Mouse (Mus musculus) erythroblast, embryonic 14.5 days (primary cell): ENCODE results near the gene A930018P22Rik. TPM values are rescaled to one million over a fixed set of nuclear protein-coding genes. Genes with fewer than 3 reads are reported as not detected.
"Not testable (repeated sequence)": the region's sequence is repeated elsewhere in the genome, so short reads cannot be mapped to it uniquely, and the experiment has no call there.

Source experiments
- H3K27me3 ChIP-seq: 2 replicates; pipeline ENCODE4 v1.6.1; 2012; ENCODE audit warnings: inconsistent platforms; ENCODE audit not compliant: control insufficient read depth
- H3K36me3 ChIP-seq: 2 replicates; pipeline ENCODE4 v1.6.1; 2012; ENCODE audit warnings: mild to moderate bottlenecking, inconsistent platforms; ENCODE audit not compliant: control insufficient read depth
- H3K4me1 ChIP-seq: 2 replicates; pipeline ENCODE4 v1.6.1; 2012; ENCODE audit warnings: inconsistent platforms; ENCODE audit not compliant: control insufficient read depth
- H3K4me3 ChIP-seq: replicated peaks from 2 replicates; pipeline ENCODE3; 2012; ENCODE audit warnings: moderate library complexity, mild to moderate bottlenecking, inconsistent platforms
- H3K9me3 ChIP-seq: 2 replicates; pipeline ENCODE4 v1.6.1; 2012; ENCODE audit warnings: low read length, inconsistent platforms, mixed read lengths; ENCODE audit not compliant: control insufficient read depth
- GATA1 ChIP-seq: IDR thresholded peaks from 2 replicates; pipeline ENCODE4 v1.6.1; 2012; ENCODE audit warnings: low read length, inconsistent platforms, mixed read lengths
- TAL1 ChIP-seq: IDR thresholded peaks from 3 replicates; pipeline ENCODE4 v1.6.1; 2012; ENCODE audit warnings: low read length, inconsistent platforms, mixed read lengths
- polyA plus RNA-seq: library from polyadenylated mRNA; stranded (reverse); fragments of >175 nt; gene quantifications from 2 replicates; pipeline ENCODE4 v1.2.3, GENCODE M21; 2012

A930018P22Rik gene
- polyA plus RNA-seq, 1 experiment: 0.96 TPM

- peaks cover 36% of the 10 kb centered on the region for H3K36me3 ChIP-seq
- H3K4me1 ChIP-seq: peaks cover 66% of the 10 kb centered on the region
- no peaks in the 10 kb centered on the region for H3K27me3 ChIP-seq
- TF ChIP-seq GATA1 (peak; percentile 84), TAL1 (peak; percentile 67)
- H3K9me3 ChIP-seq: no peaks in the 10 kb centered on the region
- peak overlapping the region; percentile 34 for H3K4me3 ChIP-seq
These were observed 23.9 kb upstream of the A930018P22Rik start for GRCm38 (mm10) chr2:104098529-104099230.

DNA sequence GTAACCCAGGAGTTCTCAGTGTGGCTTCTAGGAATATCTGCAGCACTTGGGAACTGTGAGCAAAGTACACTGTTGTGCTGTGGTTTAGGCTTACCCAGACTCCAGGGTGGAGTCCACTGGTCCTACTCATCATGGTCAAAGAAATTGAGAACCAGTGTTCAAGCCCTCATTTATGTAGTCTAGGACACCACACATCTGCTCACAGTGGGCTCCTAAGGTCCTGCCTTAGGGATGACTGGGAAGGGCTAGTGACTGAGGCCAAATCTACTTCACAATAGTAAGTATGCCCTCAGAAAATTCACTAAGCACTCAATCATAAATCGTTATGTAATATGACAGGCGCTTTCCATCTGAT, 23.4 kb upstream of the A930018P22Rik start:
- Histone ChIP-seq H3K4me3 (peak overlapping the region; percentile 34), H3K9me3 (no peaks in the 10 kb centered on the region), H3K36me3 (peaks cover 39% of the 10 kb centered on the region), H3K27me3 (no peaks in the 10 kb centered on the region), H3K4me1 (peaks cover 65% of the 10 kb centered on the region)
- TF ChIP-seq TAL1 (no peak), GATA1 (no peak)

DNA sequence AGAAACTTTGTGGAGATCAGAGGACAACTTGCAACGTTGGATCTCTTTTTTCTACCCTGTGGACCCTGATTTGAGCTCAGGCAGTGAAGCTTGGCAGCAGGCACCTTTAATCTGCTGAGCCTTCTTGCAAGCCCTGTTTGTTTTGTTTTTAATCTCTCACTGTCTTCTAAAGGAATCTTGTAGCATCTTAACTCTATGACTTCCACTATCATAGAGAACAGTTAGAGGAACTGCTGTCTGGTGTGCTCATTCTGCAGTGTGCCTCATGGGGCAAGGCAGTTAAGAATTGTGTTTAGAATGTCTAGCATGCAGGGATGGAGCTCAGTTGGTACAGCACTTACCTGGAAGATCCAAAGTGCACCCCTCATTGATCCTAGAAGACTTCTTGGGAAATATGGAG, 22.6 kb upstream of the A930018P22Rik start:
- Histone ChIP-seq H3K4me1 (peaks cover 71% of the 10 kb centered on the region), H3K9me3 (no peaks in the 10 kb centered on the region), H3K36me3 (peaks cover 46% of the 10 kb centered on the region), H3K27me3 (no peaks in the 10 kb centered on the region), H3K4me3 (peak overlapping the region; percentile 16)
- TF ChIP-seq TAL1 (no peak), GATA1 (no peak)

GRCm38 (mm10) chr2:104104800-104105199, 17.8 kb upstream of the A930018P22Rik start:
- no peak for TF ChIP-seq GATA1
- no peak for TF ChIP-seq TAL1
- Histone ChIP-seq H3K27me3 (no peaks in the 10 kb centered on the region), H3K9me3 (no peaks in the 10 kb centered on the region), H3K4me3 (no peak overlapping the region), H3K36me3 (peaks cover 62% of the 10 kb centered on the region), H3K4me1 (peaks cover 60% of the 10 kb centered on the region)

GRCm38 (mm10) chr2:104109021-104109420, 13.5 kb upstream of the A930018P22Rik start:
- peaks cover 42% of the 10 kb centered on the region for H3K4me1 ChIP-seq

DNA sequence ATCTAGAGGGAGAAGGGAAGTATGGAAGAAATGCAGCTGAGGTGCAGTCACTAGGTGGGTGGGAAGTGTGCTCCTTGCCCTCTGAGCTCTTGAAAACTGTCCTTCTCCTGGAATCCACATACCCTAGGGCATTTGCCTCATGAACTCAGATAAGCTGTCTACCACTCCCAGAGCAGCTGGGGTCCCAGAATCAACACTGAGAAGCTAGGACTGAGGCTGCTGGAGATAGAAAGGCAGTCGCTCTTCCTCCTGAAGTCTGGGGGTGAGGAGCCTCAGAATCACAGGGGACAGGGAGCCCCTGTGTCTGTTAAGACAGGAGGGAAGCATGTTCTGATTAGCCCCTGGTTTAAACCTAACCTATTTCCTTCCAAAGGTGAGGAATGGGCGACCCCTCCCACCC, 13.0 kb upstream of the A930018P22Rik start:
- TF ChIP-seq GATA1 (no peak), TAL1 (no peak)
- H3K4me3 ChIP-seq: no peak overlapping the region
- H3K4me1 ChIP-seq: peaks cover 37% of the 10 kb centered on the region
- no peaks in the 10 kb centered on the region for H3K9me3 ChIP-seq
- H3K36me3 ChIP-seq: peaks cover 61% of the 10 kb centered on the region
- no peaks in the 10 kb centered on the region for H3K27me3 ChIP-seq

More at GRCm38 (mm10) chr2:104109021-104109420, 13.5 kb upstream of the A930018P22Rik start:
- peaks cover 61% of the 10 kb centered on the region for H3K36me3 ChIP-seq
- H3K4me3 ChIP-seq, H3K9me3 ChIP-seq, H3K27me3 ChIP-seq: not testable (repeated sequence)

GRCm38 (mm10) chr2:104110031-104110430, 12.5 kb upstream of the A930018P22Rik start:
- H3K36me3 ChIP-seq: peaks cover 60% of the 10 kb centered on the region
- H3K4me1 ChIP-seq: peaks cover 33% of the 10 kb centered on the region
- no peak for TF ChIP-seq GATA1
- TF ChIP-seq TAL1: no peak
- no peaks in the 10 kb centered on the region for H3K27me3 ChIP-seq
- no peaks in the 10 kb centered on the region for H3K9me3 ChIP-seq
- no peak overlapping the region for H3K4me3 ChIP-seq

- H3K9me3 ChIP-seq, H3K27me3 ChIP-seq, H3K4me3 ChIP-seq: not testable (repeated sequence)
- Histone ChIP-seq H3K4me1 (peaks cover 26% of the 10 kb centered on the region), H3K36me3 (peaks cover 50% of the 10 kb centered on the region)
These were observed 11.3 kb upstream of the A930018P22Rik start for GRCm38 (mm10) chr2:104111170-104111797.

DNA sequence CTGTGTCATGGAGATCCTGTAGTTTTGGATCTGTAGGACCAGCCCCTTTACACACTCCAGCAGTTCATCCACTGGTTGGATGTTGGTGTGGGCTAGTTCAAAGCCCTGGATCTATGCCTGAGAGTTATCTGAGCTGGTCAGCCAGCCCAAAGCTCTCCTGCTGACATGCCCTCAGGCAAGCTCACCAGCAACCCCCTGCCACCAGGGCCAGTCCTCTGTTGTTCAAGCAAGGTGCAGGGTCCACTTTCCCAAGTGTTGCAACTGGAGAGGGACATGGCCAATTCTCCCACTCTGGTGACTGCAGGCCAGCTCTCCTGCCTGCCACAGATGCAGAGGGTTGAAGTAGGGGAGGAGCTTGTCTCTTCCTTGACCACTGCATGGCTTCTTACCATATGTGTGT, 9.0 kb upstream of the A930018P22Rik start:
- Histone ChIP-seq H3K36me3 (peaks cover 50% of the 10 kb centered on the region), H3K4me1 (peaks cover 26% of the 10 kb centered on the region)
- H3K4me3 ChIP-seq, H3K9me3 ChIP-seq, H3K27me3 ChIP-seq: not testable (repeated sequence)

- H3K36me3 ChIP-seq: peaks cover 54% of the 10 kb centered on the region
- H3K4me1 ChIP-seq: peaks cover 30% of the 10 kb centered on the region
- H3K27me3 ChIP-seq: no peaks in the 10 kb centered on the region
- TF ChIP-seq GATA1 (no peak), TAL1 (no peak)
- no peak overlapping the region for H3K4me3 ChIP-seq
- H3K9me3 ChIP-seq: no peaks in the 10 kb centered on the region
These were observed 7.7 kb upstream of the A930018P22Rik start for GRCm38 (mm10) chr2:104114898-104115297.

DNA sequence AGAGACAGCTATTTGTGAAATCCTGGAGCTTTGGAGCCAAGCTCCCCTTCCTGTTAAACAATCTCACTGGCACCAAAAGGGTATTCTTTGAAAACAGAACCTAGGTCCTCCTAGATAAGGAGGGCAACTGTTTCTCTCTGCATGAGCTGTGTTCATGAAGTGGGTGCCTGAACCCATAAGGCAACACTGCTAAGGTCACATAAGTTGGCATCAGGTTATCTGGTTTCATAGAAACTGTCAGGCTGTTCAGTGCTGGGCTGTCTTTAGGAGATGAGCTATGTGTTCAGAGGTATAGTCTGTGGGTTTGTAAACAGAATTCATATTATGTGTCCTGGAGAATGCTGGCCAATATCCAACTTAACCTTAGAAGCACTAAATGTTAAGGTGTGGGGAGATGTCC, 5.4 kb upstream of the A930018P22Rik start:
- H3K27me3 ChIP-seq, H3K9me3 ChIP-seq, H3K4me3 ChIP-seq: not testable (repeated sequence)
- H3K36me3 ChIP-seq: peaks cover 49% of the 10 kb centered on the region
- H3K4me1 ChIP-seq: peaks cover 46% of the 10 kb centered on the region
